Mouse (Mus musculus): ENCODE data around the gene Nup214.

The Nup214 gene

GRCm38 (mm10) chr2:32068811-32069607, 94.8 kb downstream of the Nup214 start:
- DNase-seq (ENCODE audit: low read depth, low spot score) = no peak

- no peak for DNase-seq (ENCODE audit: low read depth, low spot score)
Observed at GRCm38 (mm10) chr2:32070747-32071146, 96.5 kb downstream of the Nup214 start.

- DNase-seq (ENCODE audit: low read depth, low spot score) = peak; percentile 46
Observed at GRCm38 (mm10) chr2:32074404-32074803, 100.2 kb downstream of the Nup214 start.

GRCm38 (mm10) chr2:32075368-32075767, 101.1 kb downstream of the Nup214 start:
- DNase-seq (ENCODE audit: low read depth, low spot score) = no peak

GRCm38 (mm10) chr2:32077744-32078143, 103.5 kb downstream of the Nup214 start:
- DNase-seq (ENCODE audit: low read depth, low spot score) = no peak

- no peak for DNase-seq (ENCODE audit: low read depth, low spot score)
Observed at GRCm38 (mm10) chr2:32078522-32078921, 104.3 kb downstream of the Nup214 start.

- peak; percentile 38 for DNase-seq (ENCODE audit: low read depth, low spot score)
Observed at GRCm38 (mm10) chr2:32079191-32079725, 105.0 kb downstream of the Nup214 start.

GRCm38 (mm10) chr2:32080681-32081080, 106.4 kb downstream of the Nup214 start:
- DNase-seq (ENCODE audit: low read depth, low spot score) = no peak

- DNase-seq (ENCODE audit: low read depth, low spot score) = peak; percentile 51
Observed at GRCm38 (mm10) chr2:32081296-32081929, 107.2 kb downstream of the Nup214 start.

- no peak for DNase-seq (ENCODE audit: low read depth, low spot score)
Observed at GRCm38 (mm10) chr2:32082229-32082628, 108.0 kb downstream of the Nup214 start.

GRCm38 (mm10) chr2:32083159-32084011, 109.1 kb downstream of the Nup214 start:
- no peak for DNase-seq (ENCODE audit: low read depth, low spot score)

GRCm38 (mm10) chr2:32084111-32084871, 110.1 kb downstream of the Nup214 start, which contains the start of gene Fam78a:
TSS of gene Fam78a (minus strand) at chr2:32084857.
- peak; percentile 67 for DNase-seq (ENCODE audit: low read depth, low spot score)

- no peak for DNase-seq (ENCODE audit: low read depth, low spot score)
Observed at GRCm38 (mm10) chr2:32084872-32085199, 110.6 kb downstream of the Nup214 start.

- no peak for DNase-seq (ENCODE audit: low read depth, low spot score)
Observed at GRCm38 (mm10) chr2:32085231-32085630, 111.0 kb downstream of the Nup214 start.

- DNase-seq (ENCODE audit: low read depth, low spot score) = peak; percentile 72
Observed at GRCm38 (mm10) chr2:32087606-32088005, 113.4 kb downstream of the Nup214 start.

- DNase-seq (ENCODE audit: low read depth, low spot score) = peak; percentile 91
Observed at GRCm38 (mm10) chr2:32088372-32088981, 114.2 kb downstream of the Nup214 start.

- peak; percentile 65 for DNase-seq (ENCODE audit: low read depth, low spot score)
Observed at GRCm38 (mm10) chr2:32089606-32090005, 115.4 kb downstream of the Nup214 start.

- DNase-seq (ENCODE audit: low read depth, low spot score) = no peak
Observed at GRCm38 (mm10) chr2:32090145-32090544, 115.9 kb downstream of the Nup214 start.

- peak; percentile 91 for DNase-seq (ENCODE audit: low read depth, low spot score)
Observed at GRCm38 (mm10) chr2:32091956-32092355, 117.7 kb downstream of the Nup214 start.

GRCm38 (mm10) chr2:32094001-32094707, 119.9 kb downstream of the Nup214 start:
- DNase-seq (ENCODE audit: low read depth, low spot score) = no peak
